Mouse (Mus musculus): Measurements from ENCODE around the gene Zfyve1. TPM values are rescaled to one million over a fixed set of nuclear protein-coding genes. Genes with fewer than 3 reads are reported as not detected.

The Zfyve1 gene
- polyA plus RNA-seq, 1 experiment from 2014 or later = 23.6 TPM

DNA sequence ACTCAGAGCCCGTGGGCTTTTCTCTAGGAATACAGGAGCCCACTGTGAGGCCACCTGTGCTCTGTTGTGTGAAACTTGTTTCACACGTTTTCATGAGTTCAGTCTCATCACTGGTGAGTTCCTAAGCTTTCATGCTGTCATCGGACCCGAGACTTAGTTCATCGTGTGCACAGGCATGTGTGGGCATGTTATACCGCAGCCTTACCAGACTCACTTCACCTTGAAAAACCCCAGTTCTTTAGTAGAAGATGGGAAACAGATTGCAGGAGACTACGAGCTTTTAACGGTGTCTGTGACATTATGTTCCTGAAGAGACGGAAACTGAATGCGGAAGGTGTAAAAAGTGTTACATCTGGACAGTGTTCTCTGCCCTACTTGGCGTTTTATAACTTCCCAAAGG lies 61.6 kb downstream of the Zfyve1 start:
- H3K4me1 ChIP-seq (ENCODE audit: control insufficient read depth, insufficient read depth, low read length) = no peaks in the 10 kb centered on the region
- H3K4me3 ChIP-seq (ENCODE audit: low read depth, low read length) = no peak overlapping the region
- no peak overlapping the region for H3K4me2 ChIP-seq (ENCODE audit: low read depth, low read length)
- no peak for ATAC-seq (ENCODE audit: low read depth)
- H3K27me3 ChIP-seq (ENCODE audit: control insufficient read depth, insufficient read depth, low read length) = no peaks in the 10 kb centered on the region
- peaks cover 18% of the 10 kb centered on the region for H3K36me3 ChIP-seq (ENCODE audit: control insufficient read depth, insufficient read depth, low read length)
- 85% methylated on average over 11 of the region's 11 CpGs for WGBS
- H3K9me3 ChIP-seq (ENCODE audit: control insufficient read depth, low read length) = no peaks in the 10 kb centered on the region
- no peak overlapping the region for H3K27ac ChIP-seq (ENCODE audit: low read depth, low read length)
- H3K9ac ChIP-seq (replicated peaks; ENCODE audit: low read depth, low read length) = no peak overlapping the region

DNA sequence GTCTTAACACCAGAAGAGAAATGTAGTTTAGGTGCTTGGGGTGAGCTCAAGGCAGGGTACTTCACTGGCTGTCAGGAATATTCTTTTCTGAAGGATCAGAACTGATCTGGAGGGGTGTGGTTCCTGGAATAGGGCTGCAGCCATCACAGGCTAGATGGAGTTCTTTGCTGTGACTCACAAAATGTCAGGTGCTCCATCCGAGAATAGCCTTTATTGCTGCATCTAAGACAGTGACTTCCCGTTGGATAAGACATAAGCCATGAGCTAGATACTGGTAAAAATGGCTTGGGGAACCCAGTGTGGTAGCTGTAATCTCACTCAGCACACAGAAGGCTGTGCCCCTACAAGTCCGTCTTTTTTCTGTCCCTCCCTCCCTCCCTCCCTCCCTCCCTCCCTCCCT lies 62.8 kb downstream of the Zfyve1 start:
- 84% methylated on average over 3 of the region's 3 CpGs for WGBS
- H3K36me3 ChIP-seq (ENCODE audit: control insufficient read depth, insufficient read depth, low read length) = peaks cover 12% of the 10 kb centered on the region; the same call in 1 of the 2 replicates

DNA sequence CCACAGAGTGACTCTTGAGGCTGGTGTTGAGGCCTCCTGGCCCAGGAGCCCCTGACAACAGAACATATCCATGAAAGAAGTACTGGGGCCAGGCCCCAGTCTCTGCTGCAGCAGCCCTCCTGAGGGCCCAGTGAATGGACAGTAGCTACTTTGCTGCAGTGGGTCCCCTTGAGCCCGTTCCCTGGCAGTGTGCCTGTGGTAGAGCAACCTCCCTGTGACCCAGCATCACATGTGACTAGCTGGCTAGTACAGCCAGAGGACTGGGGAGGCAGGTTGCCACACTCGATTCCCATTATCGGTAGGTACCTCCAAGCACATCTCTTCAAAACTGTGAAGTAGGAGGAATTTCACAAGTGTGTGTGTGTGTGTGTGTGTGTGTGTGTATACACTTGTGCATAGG lies 64.1 kb downstream of the Zfyve1 start:
- no peaks in the 10 kb centered on the region for H3K9me3 ChIP-seq (ENCODE audit: control insufficient read depth, low read length)
- no peak for ATAC-seq (ENCODE audit: low read depth)
- H3K27me3 ChIP-seq (ENCODE audit: control insufficient read depth, insufficient read depth, low read length) = no peaks in the 10 kb centered on the region
- WGBS = 83% methylated on average over 3 of the region's 3 CpGs
- H3K9ac ChIP-seq (replicated peaks; ENCODE audit: low read depth, low read length) = no peak overlapping the region
- no peak overlapping the region for H3K27ac ChIP-seq (ENCODE audit: low read depth, low read length)
- H3K4me2 ChIP-seq (ENCODE audit: low read depth, low read length) = no peak overlapping the region
- H3K4me3 ChIP-seq (ENCODE audit: low read depth, low read length) = no peak overlapping the region
- no peaks in the 10 kb centered on the region for H3K4me1 ChIP-seq (ENCODE audit: control insufficient read depth, insufficient read depth, low read length)
- peaks cover 12% of the 10 kb centered on the region; the same call in 1 of the 2 replicates for H3K36me3 ChIP-seq (ENCODE audit: control insufficient read depth, insufficient read depth, low read length)

More for the DNA sequence above, 62.8 kb downstream of the Zfyve1 start:
- Histone ChIP-seq H3K4me2 (ENCODE audit: low read depth, low read length) (no peak overlapping the region), H3K4me3 (ENCODE audit: low read depth, low read length) (no peak overlapping the region), H3K27ac (ENCODE audit: low read depth, low read length) (no peak overlapping the region), H3K9ac (replicated peaks; ENCODE audit: low read depth, low read length) (no peak overlapping the region), H3K9me3 (ENCODE audit: control insufficient read depth, low read length) (no peaks in the 10 kb centered on the region), H3K27me3 (ENCODE audit: control insufficient read depth, insufficient read depth, low read length) (no peaks in the 10 kb centered on the region), H3K4me1 (ENCODE audit: control insufficient read depth, insufficient read depth, low read length) (no peaks in the 10 kb centered on the region)
- no peak for ATAC-seq (ENCODE audit: low read depth)

DNA sequence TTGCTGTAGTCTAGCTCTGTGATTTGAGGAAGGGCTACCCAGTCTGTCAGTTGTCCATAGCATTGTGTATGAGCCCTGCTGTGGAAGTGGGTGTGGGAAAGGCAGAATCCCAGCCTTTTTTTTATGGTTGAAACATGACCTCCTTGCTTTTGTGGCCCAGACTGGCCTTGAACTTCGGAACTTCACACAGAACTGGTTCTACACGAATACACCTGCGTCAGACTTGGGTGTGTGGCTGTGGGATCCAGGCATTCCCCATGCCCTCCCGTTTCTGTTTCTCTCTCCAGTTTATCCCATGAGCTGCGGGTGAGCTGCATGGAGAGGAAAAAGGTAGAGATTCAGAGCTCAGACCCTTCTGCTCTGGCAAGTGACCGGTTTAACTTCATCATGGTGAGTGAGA lies 65.0 kb downstream of the Zfyve1 start:
- Histone ChIP-seq H3K9me3 (ENCODE audit: control insufficient read depth, low read length) (no peaks in the 10 kb centered on the region), H3K27me3 (ENCODE audit: control insufficient read depth, insufficient read depth, low read length) (no peaks in the 10 kb centered on the region), H3K4me3 (ENCODE audit: low read depth, low read length) (no peak overlapping the region), H3K4me1 (ENCODE audit: control insufficient read depth, insufficient read depth, low read length) (no peaks in the 10 kb centered on the region), H3K9ac (replicated peaks; ENCODE audit: low read depth, low read length) (no peak overlapping the region), H3K4me2 (ENCODE audit: low read depth, low read length) (no peak overlapping the region), H3K36me3 (ENCODE audit: control insufficient read depth, insufficient read depth, low read length) (peaks cover 12% of the 10 kb centered on the region; the same call in 1 of the 2 replicates), H3K27ac (ENCODE audit: low read depth, low read length) (no peak overlapping the region)
- WGBS = 92% methylated on average over 6 of the region's 6 CpGs
- ATAC-seq (ENCODE audit: low read depth) = no peak

DNA sequence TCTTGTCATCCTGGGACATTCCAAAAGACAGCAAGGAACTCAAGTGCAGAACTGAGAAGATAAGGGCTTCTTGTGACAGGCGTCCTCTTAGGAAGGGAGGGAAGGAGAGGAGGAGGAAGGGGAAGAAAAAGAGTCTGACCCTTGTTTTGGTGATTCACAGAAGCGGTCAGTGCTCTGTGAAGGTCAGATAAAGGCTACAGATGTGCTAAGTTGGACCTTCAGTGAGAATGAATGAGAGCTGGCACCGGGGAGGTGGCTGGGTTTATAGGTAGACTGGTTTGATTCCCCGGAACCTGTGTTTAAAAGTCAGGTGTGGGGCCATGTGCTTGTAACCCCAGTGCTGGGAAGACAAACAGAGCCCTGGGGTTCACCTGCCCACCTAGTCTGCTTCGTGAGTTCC lies 68.4 kb downstream of the Zfyve1 start:
- H3K36me3 ChIP-seq (ENCODE audit: control insufficient read depth, insufficient read depth, low read length) = peaks cover 5% of the 10 kb centered on the region; the same call in 1 of the 2 replicates
- H3K4me1 ChIP-seq (ENCODE audit: control insufficient read depth, insufficient read depth, low read length) = no peaks in the 10 kb centered on the region
- H3K4me2 ChIP-seq (ENCODE audit: low read depth, low read length) = no peak overlapping the region
- no peaks in the 10 kb centered on the region for H3K27me3 ChIP-seq (ENCODE audit: control insufficient read depth, insufficient read depth, low read length)
- WGBS = 87% methylated on average over 5 of the region's 5 CpGs
- ATAC-seq (ENCODE audit: low read depth) = no peak
- H3K9ac ChIP-seq (replicated peaks; ENCODE audit: low read depth, low read length) = no peak overlapping the region
- H3K9me3 ChIP-seq (ENCODE audit: control insufficient read depth, low read length) = no peaks in the 10 kb centered on the region
- no peak overlapping the region for H3K4me3 ChIP-seq (ENCODE audit: low read depth, low read length)
- H3K27ac ChIP-seq (ENCODE audit: low read depth, low read length) = no peak overlapping the region

DNA sequence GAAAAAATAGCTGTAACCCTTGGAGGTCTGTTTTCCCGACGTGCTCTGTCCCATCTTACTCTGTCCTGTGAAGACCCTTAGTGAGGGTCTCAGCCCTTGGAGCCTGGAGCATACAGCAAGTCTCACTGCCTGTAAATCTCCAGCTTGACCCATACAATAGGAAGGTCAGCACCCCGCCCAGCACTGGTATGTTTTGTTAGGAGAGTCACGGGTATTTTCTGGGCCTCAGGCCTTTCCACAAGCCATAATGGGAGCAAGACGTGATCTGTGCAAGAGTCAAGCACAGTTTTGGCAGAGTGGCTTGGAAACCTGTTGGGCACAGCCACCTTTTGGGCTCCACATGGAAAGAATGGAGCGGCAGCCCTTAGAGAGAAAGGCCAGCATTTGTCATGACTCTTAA lies 69.2 kb downstream of the Zfyve1 start:
- ATAC-seq (ENCODE audit: low read depth) = no peak
- WGBS = 41% methylated on average over 6 of the region's 6 CpGs
- H3K4me1 ChIP-seq (ENCODE audit: control insufficient read depth, insufficient read depth, low read length) = no peaks in the 10 kb centered on the region
- no peak overlapping the region for H3K4me2 ChIP-seq (ENCODE audit: low read depth, low read length)
- H3K9ac ChIP-seq (replicated peaks; ENCODE audit: low read depth, low read length) = no peak overlapping the region
- no peak overlapping the region for H3K27ac ChIP-seq (ENCODE audit: low read depth, low read length)
- no peaks in the 10 kb centered on the region for H3K27me3 ChIP-seq (ENCODE audit: control insufficient read depth, insufficient read depth, low read length)
- no peak overlapping the region for H3K4me3 ChIP-seq (ENCODE audit: low read depth, low read length)
- H3K36me3 ChIP-seq (ENCODE audit: control insufficient read depth, insufficient read depth, low read length) = peaks cover 5% of the 10 kb centered on the region; the same call in 1 of the 2 replicates
- H3K9me3 ChIP-seq (ENCODE audit: control insufficient read depth, low read length) = no peaks in the 10 kb centered on the region

DNA sequence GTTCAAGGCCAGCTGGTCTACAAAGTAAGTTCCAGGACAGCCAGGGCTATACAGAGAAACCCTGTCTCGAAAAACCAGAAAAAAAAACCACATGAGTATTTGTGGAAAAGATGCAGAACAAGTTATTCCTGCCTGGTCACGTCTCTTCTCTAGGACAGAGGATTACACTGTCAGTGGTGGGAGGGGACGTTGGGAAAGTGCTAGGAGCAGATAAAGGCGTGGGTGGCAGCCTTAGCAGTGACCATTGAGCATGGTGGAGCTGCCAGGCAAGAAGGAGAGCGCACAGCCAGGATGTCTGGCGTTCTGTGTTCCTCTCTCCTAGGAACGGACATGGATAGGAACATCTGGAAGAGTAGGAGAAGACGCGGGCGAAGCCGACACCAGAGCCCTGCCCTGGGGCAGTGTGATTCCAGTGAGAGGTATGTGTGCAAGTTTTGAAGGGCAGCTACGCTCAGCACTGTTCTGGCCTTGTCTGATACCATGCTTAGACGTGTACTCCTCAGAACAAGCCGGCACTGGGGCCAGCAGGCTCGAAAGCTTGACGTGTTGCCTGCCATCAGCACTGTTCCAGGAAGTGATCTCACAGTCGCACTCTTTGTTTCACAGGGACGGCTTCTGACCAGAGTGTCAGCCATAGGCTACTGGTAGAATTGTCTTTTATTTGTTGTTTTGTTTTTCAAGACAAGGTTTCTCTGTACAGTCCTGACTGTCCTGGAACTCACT lies 71.0 kb downstream of the Zfyve1 start:
- H3K9me3 ChIP-seq (ENCODE audit: control insufficient read depth, low read length) = no peaks in the 10 kb centered on the region
- H3K4me3 ChIP-seq (ENCODE audit: low read depth, low read length) = no peak overlapping the region
- no peaks in the 10 kb centered on the region for H3K36me3 ChIP-seq (ENCODE audit: control insufficient read depth, insufficient read depth, low read length)
- H3K4me1 ChIP-seq (ENCODE audit: control insufficient read depth, insufficient read depth, low read length) = peaks cover 3% of the 10 kb centered on the region; the same call in 1 of the 2 replicates
- no peaks in the 10 kb centered on the region for H3K27me3 ChIP-seq (ENCODE audit: control insufficient read depth, insufficient read depth, low read length)
- WGBS = 85% methylated on average over 18 of the region's 18 CpGs
- ATAC-seq (ENCODE audit: low read depth) = no peak
- H3K9ac ChIP-seq (replicated peaks; ENCODE audit: low read depth, low read length) = no peak overlapping the region
- no peak overlapping the region for H3K27ac ChIP-seq (ENCODE audit: low read depth, low read length)
- no peak overlapping the region for H3K4me2 ChIP-seq (ENCODE audit: low read depth, low read length)

DNA sequence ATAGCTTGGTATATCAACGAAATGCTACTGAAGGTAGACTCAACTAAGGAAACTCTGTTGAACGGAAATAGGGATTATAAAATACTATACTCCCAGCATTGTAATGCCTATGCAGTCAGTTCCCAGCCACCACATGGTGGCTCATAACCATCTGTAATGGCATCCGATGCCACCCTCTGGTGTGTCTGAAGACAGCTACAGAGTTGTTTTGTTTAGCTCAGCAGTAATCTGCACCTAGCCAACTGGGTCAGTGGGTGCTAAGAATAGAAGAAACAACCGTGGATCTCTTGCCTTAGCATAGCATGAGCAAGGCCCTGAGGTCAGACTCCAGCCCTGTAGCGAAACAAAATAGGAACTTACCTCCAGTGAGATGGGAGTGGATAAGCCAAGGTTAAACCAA lies 72.7 kb downstream of the Zfyve1 start:
- Histone ChIP-seq H3K4me2 (ENCODE audit: low read depth, low read length) (no peak overlapping the region), H3K27me3 (ENCODE audit: control insufficient read depth, insufficient read depth, low read length) (no peaks in the 10 kb centered on the region), H3K27ac (ENCODE audit: low read depth, low read length) (no peak overlapping the region), H3K4me3 (ENCODE audit: low read depth, low read length) (no peak overlapping the region), H3K9me3 (ENCODE audit: control insufficient read depth, low read length) (no peaks in the 10 kb centered on the region), H3K36me3 (ENCODE audit: control insufficient read depth, insufficient read depth, low read length) (no peaks in the 10 kb centered on the region), H3K9ac (replicated peaks; ENCODE audit: low read depth, low read length) (no peak overlapping the region), H3K4me1 (ENCODE audit: control insufficient read depth, insufficient read depth, low read length) (peaks cover 3% of the 10 kb centered on the region; the same call in 1 of the 2 replicates)
- 81% methylated on average over 5 of the region's 5 CpGs for WGBS
- no peak for ATAC-seq (ENCODE audit: low read depth)

DNA sequence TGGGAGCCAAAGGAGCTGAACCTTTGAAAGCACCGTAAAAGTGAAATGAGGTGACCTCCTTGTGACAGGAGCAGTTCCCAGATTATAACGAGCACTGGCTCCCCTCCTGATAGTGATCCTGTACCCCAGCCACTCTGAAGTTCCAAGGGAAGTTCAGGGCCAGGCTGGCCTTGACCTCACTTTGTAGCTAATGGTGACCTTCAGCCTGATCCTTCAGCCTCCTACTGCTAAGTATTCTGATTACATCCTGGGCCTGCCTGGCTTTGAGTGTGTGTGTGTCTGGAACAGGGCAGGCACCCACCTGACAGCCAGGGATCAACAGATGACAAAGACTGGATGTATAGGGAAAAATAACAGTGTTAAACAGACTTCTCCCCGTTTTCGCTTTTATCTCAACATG lies 73.1 kb downstream of the Zfyve1 start:
- no peak for ATAC-seq (ENCODE audit: low read depth)
- Histone ChIP-seq H3K4me3 (ENCODE audit: low read depth, low read length) (no peak overlapping the region), H3K9ac (replicated peaks; ENCODE audit: low read depth, low read length) (no peak overlapping the region), H3K9me3 (ENCODE audit: control insufficient read depth, low read length) (no peaks in the 10 kb centered on the region), H3K4me1 (ENCODE audit: control insufficient read depth, insufficient read depth, low read length) (peaks cover 3% of the 10 kb centered on the region; the same call in 1 of the 2 replicates), H3K4me2 (ENCODE audit: low read depth, low read length) (no peak overlapping the region), H3K36me3 (ENCODE audit: control insufficient read depth, insufficient read depth, low read length) (no peaks in the 10 kb centered on the region), H3K27me3 (ENCODE audit: control insufficient read depth, insufficient read depth, low read length) (no peaks in the 10 kb centered on the region), H3K27ac (ENCODE audit: low read depth, low read length) (no peak overlapping the region)
- WGBS = 85% methylated on average over 4 of the region's 4 CpGs

Data from neural tube, embryonic 14.5 days (tissue).